Mouse (Mus musculus) lung, postnatal 0 days (tissue): ENCODE data around the gene Ppp3cb.

Source experiments
- CTCF ChIP-seq: IDR thresholded peaks from 2 replicates; pipeline ENCODE4 v1.5.1; 2016; ENCODE audit warnings: antibody characterized with exemption, mild to moderate bottlenecking
- EP300 ChIP-seq: IDR thresholded peaks from 2 replicates; pipeline ENCODE4 v1.6.1; 2016; ENCODE audit warnings: antibody characterized with exemption, mild to moderate bottlenecking, control low read depth

- TF ChIP-seq CTCF = no peak
- no peak for TF ChIP-seq EP300
Measured at GRCm38 (mm10) chr14:20480195-20480579, 66.2 kb downstream of the Ppp3cb start.
